8 mouse cellular contexts compared by ENCODE assay signal in genomic region chr16:95769066-95769995, GRCm38 (mm10).
DNase-seq lines count a peak whose midpoint lies in the region; ATAC-seq lines count a peak whose summit lies in the region.

No protein-coding gene starts in this region.

- peaks cover 25% of the 10 kb centered on the region for H3K4me1 ChIP-seq in kidney, embryonic 15.5 days
- H3K4me1 ChIP-seq in lung, embryonic 15.5 days, result peaks cover 27% of the 10 kb centered on the region

- WGBS in kidney, embryonic 15.5 days, result 33% methylated on average over 14 of the region's 14 CpGs
- WGBS in lung, embryonic 15.5 days, result 34% methylated on average over 14 of the region's 14 CpGs

- peak; percentile 69 for ATAC-seq in kidney, embryonic 15.5 days (replicated peaks; ENCODE audit: low FRiP score)
- ATAC-seq in lung, embryonic 15.5 days (ENCODE audit: borderline replicate concordance, extremely low read depth, low FRiP score, low TSS enrichment), result peak; percentile 32; the same call in 1 of the 2 replicates

- H3K27me3 ChIP-seq in kidney, embryonic 15.5 days, result no peaks in the 10 kb centered on the region
- H3K27me3 ChIP-seq in lung, embryonic 15.5 days, result no peaks in the 10 kb centered on the region

- no peak overlapping the region for H3K9ac ChIP-seq in kidney, embryonic 15.5 days
- no peak overlapping the region for H3K9ac ChIP-seq in lung, embryonic 15.5 days

- no peak overlapping the region for H3K4me3 ChIP-seq in kidney, embryonic 15.5 days (replicated peaks)
- no peak overlapping the region for H3K4me3 ChIP-seq in lung, embryonic 15.5 days

- peak overlapping the region; percentile 22; the same call in 1 of the 2 replicates for H3K4me2 ChIP-seq in kidney, embryonic 15.5 days
- no peak overlapping the region for H3K4me2 ChIP-seq in lung, embryonic 15.5 days

- DNase-seq in kidney, adult 9 months, result no peak
- peak; percentile 62 for DNase-seq in R1 (ENCODE audit: low read depth, low spot score)
- DNase-seq in fat pad, adult 2 months (ENCODE audit: extremely low read depth, low read depth, low spot score), result peak; percentile 79
- DNase-seq in kidney, postnatal 4 days, result peak; percentile 41 to 66
- peak; percentile 67 for DNase-seq in thymus, postnatal 0 days (ENCODE audit: low spot score)
- DNase-seq in natural killer cell, adult 2 months (ENCODE audit: low spot score in 2 of 2), result no peak

- no peaks in the 10 kb centered on the region for H3K36me3 ChIP-seq in kidney, embryonic 15.5 days
- no peaks in the 10 kb centered on the region for H3K36me3 ChIP-seq in lung, embryonic 15.5 days

- no peaks in the 10 kb centered on the region for H3K9me3 ChIP-seq in kidney, embryonic 15.5 days (replicated peaks)
- no peaks in the 10 kb centered on the region for H3K9me3 ChIP-seq in lung, embryonic 15.5 days

- H3K27ac ChIP-seq in kidney, embryonic 15.5 days, result peak overlapping the region; percentile 29; the same call in 1 of the 2 replicates
- peak overlapping the region; percentile 43 for H3K27ac ChIP-seq in lung, embryonic 15.5 days

Comparison
In these comparisons a context has a peak if more than half of its experiments do, and no peak if none do; other contexts are left out.
1. DNase-seq: peak in R1 (single experiment), fat pad, adult 2 months (single experiment), kidney, postnatal 4 days (2 of 2) and thymus, postnatal 0 days (single experiment); none in kidney, adult 9 months (single experiment) and natural killer cell, adult 2 months (0 of 2).